Mouse (Mus musculus) myocyte (in vitro differentiated cells): ENCODE data around the gene Aph1b.

Source experiments
- E2F4 ChIP-seq: IDR thresholded peaks from one replicate; pipeline ENCODE4 v1.6.1; 2011; ENCODE audit warnings: mild to moderate bottlenecking, control low read depth, moderate library complexity; ENCODE audit not compliant: insufficient read depth
- MAX ChIP-seq: IDR thresholded peaks from one replicate; pipeline ENCODE4 v1.6.1; 2011; ENCODE audit warnings: low read depth, mild to moderate bottlenecking, control low read depth
- MYOG ChIP-seq, 3 experiments: IDR thresholded peaks; one replicate each; pipeline ENCODE4 v1.6.1; 2011; ENCODE audit warnings: control low read depth in 2 of 3, low read depth in 2 of 3, mild to moderate bottlenecking in 2 of 3; ENCODE audit not compliant: insufficient read length in 2 of 3, control insufficient read depth in 1 of 3, insufficient read depth in 1 of 3
- POLR2A ChIP-seq: IDR thresholded peaks from one replicate; pipeline ENCODE4 v1.6.1; 2011; ENCODE audit warnings: low read depth, mild to moderate bottlenecking, control low read depth, moderate library complexity; ENCODE audit not compliant: insufficient read length
- REST ChIP-seq: IDR thresholded peaks from one replicate; pipeline ENCODE4 v1.6.1; 2011; ENCODE audit warnings: mild to moderate bottlenecking, control low read depth, moderate library complexity; ENCODE audit not compliant: insufficient read depth, insufficient read length
- SRF ChIP-seq: IDR thresholded peaks from one replicate; pipeline ENCODE4 v1.6.1; 2011; ENCODE audit warnings: low read depth; ENCODE audit not compliant: control insufficient read depth, insufficient read length

DNA sequence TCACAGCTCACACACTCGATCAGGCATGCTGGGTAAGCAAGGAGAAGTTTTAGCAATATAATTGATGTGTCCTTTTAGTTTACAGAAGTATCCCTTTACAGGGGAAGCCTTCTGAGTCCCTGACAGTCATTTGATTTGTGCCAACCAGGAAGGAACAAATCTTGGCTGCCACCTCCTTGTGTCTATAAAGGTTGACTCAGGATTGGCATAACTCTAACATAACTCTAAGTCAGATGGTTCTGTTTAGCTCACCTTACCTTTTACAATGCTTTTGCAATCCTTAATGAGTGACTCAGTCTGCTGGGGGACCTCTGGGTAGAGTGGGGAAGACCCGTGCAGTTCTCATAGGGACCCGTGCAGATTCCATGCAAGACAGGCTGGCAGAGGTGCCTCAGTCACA, 69.7 kb downstream of the Aph1b start:
- TF ChIP-seq E2F4 (no peak), MYOG (IDR thresholded peaks at IDR 0.05; ENCODE audit: control insufficient read depth in 1 of 3, insufficient read depth in 1 of 3, insufficient read length in 2 of 3, low read depth in 2 of 3) (no peak), REST (no peak), SRF (no peak), MAX (no peak), POLR2A (no peak)
